Mouse (Mus musculus) hindbrain, embryonic 11.5 days (tissue): Measurements from ENCODE around the gene Art5. TPM values are rescaled to one million over a fixed set of nuclear protein-coding genes. Genes with fewer than 3 reads are reported as not detected.
"Not testable (repeated sequence)": the region's sequence is repeated elsewhere in the genome, so short reads cannot be mapped to it uniquely, and the experiment has no call there.

Experiments used
- ATAC-seq: fragments of 200-750 bp; cut with Nextera tagmentation; 2 replicates; pipeline ENCODE4 v1.8.0; 2017; ENCODE audit warnings: mild to moderate bottlenecking, moderate TSS enrichment, moderate library complexity; ENCODE audit not compliant: low FRiP score
- DNase-seq: peaks from one replicate; pipeline ENCODE4 v3.0.0-alpha.2; 2015; ENCODE audit warnings: low spot score
- H3K27ac ChIP-seq: fragments of 300-500 bp; sonication (generic); 2 replicates; pipeline ENCODE4 v1.5.1; 2014; ENCODE audit warnings: mild to moderate bottlenecking, low read depth, low read length
- H3K27me3 ChIP-seq: fragments of 300-500 bp; sonication (generic); 2 replicates; pipeline ENCODE4 v1.6.1; 2014; ENCODE audit warnings: mild to moderate bottlenecking, low read length, moderate library complexity, mixed read lengths; ENCODE audit not compliant: control insufficient read depth, insufficient read depth
- H3K36me3 ChIP-seq: fragments of 300-500 bp; sonication (generic); 2 replicates; pipeline ENCODE4 v1.6.1; 2014; ENCODE audit warnings: mild to moderate bottlenecking, low read length, moderate library complexity, mixed read lengths; ENCODE audit not compliant: control insufficient read depth, insufficient read depth
- H3K4me1 ChIP-seq: fragments of 300-500 bp; sonication (generic); replicated peaks from 2 replicates; pipeline ENCODE4 v1.6.1; 2014; ENCODE audit warnings: low read length, mixed read lengths; ENCODE audit not compliant: control insufficient read depth, insufficient read depth
- H3K4me2 ChIP-seq: fragments of 300-500 bp; sonication (generic); replicated peaks from 2 replicates; pipeline ENCODE4 v1.6.1; 2014; ENCODE audit warnings: mild to moderate bottlenecking, low read depth, low read length
- H3K4me3 ChIP-seq: fragments of 300-500 bp; sonication (generic); 2 replicates; pipeline ENCODE4 v1.5.1; 2014; ENCODE audit warnings: low read depth, low read length
- H3K9ac ChIP-seq: fragments of 300-500 bp; sonication (generic); 2 replicates; pipeline ENCODE4 v1.6.1; 2014; ENCODE audit warnings: low read depth, low read length
- H3K9me3 ChIP-seq: fragments of 300-500 bp; sonication (generic); 2 replicates; pipeline ENCODE4 v1.6.1; 2016; ENCODE audit warnings: low read length; ENCODE audit not compliant: control insufficient read depth
- WGBS: fragments of 180-500 bp; shearing (Covaris S2); extraction: QIAGEN DNeasy Blood & Tissue Kit; methylation state at CpG from one replicate; pipeline ENCODE4 v1.1.7; 2014; 5-methylcytosine and 5-hydroxymethylcytosine counted together
- polyA plus RNA-seq: library from polyadenylated mRNA; unstranded; fragments of >200 nt; fragmentation: Nextera tagmentation; extraction: Ambion mirVana; gene quantifications from 2 replicates; pipeline ENCODE4 v1.2.1, GENCODE M21; 2014

Gene Art5
- polyA plus RNA-seq, 1 experiment from 2014 or later, result 2.3 TPM

- no peak for ATAC-seq
- H3K36me3 ChIP-seq, result no peaks in the 10 kb centered on the region
- WGBS, result 89% methylated on average over 6 of the region's 6 CpGs
- H3K9me3 ChIP-seq, result no peaks in the 10 kb centered on the region
- H3K4me3 ChIP-seq, result peak overlapping the region; percentile 71
- peak overlapping the region; percentile 59 for H3K4me2 ChIP-seq
- peaks cover 4% of the 10 kb centered on the region; the same call in 1 of the 2 replicates for H3K4me1 ChIP-seq
- DNase-seq, result peak; percentile 12
- no peaks in the 10 kb centered on the region for H3K27me3 ChIP-seq
- peak overlapping the region; percentile 63 for H3K9ac ChIP-seq
- no peak overlapping the region for H3K27ac ChIP-seq
These were observed 42.9 kb downstream of the Art5 start for GRCm38 (mm10) chr7:102066363-102066762.

DNA sequence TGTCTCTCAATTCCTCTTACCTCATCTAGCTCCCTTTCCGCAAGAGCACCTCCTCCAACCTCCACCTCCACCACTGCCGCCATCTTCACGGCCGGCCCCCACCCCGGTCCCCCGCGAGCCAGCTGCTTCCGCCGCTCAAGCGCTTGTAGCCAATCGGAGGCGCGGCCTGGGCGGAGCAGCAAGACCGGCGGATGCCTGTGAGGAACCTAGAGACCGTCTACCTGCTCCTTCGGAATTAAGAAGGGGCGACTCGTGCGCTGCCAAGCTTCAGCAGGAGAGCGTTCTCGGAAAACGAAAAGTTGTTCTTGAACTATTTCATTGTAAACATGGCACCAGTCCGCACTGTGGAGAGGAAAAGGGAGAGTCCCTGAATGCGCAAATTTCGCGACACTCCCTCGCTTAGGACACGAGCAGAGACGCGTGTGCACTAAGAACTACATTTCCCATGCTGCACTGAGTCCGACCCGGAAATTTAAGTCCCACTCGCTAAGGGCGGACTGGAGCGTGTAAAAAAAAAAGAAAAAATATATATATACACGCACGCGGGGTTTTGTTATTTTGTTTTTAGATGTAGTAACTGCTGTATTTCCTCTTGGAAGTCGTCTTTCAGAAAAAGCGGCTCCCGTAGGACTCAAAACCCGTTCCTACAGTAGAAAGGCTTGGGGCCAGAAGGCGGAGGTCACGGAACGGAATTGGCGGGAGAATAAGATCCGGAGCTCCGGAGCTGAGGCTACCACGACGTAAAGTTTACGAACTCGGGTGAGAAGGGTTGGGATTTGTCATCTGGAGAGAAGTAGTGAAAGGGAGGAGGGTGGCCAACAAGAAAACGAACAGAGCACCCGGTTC, 44.0 kb downstream of the Art5 start, which contains the start of the genes Rnf121, Xndc1 and Xntrpc:
Gene Rnf121 (minus strand): TSS at position 424 of the 846 bp plus-strand sequence.
Gene Xndc1 (plus strand): TSS at position 466 of the 846 bp plus-strand sequence.
Gene Xntrpc (plus strand): TSS at position 668 of the 846 bp plus-strand sequence.
- peak within 1 kb of the TSS; percentile 58; the same call in 1 of the 2 replicates for H3K27ac ChIP-seq
- ATAC-seq, result peak; percentile 99

GRCm38 (mm10) chr7:102064655-102065045, 44.6 kb downstream of the Art5 start:
- DNase-seq, result no peak
- Histone ChIP-seq H3K27ac (peak overlapping the region; percentile 58; the same call in 1 of the 2 replicates), H3K27me3 (no peaks in the 10 kb centered on the region)

More for the DNA sequence above, 44.0 kb downstream of the Art5 start, which contains the start of the genes Rnf121, Xndc1 and Xntrpc:
- Histone ChIP-seq H3K27me3 (no peaks in the 10 kb centered on the region), H3K36me3 (no peaks in the 10 kb centered on the region), H3K9ac (peak within 1 kb of the TSS; percentile 82), H3K4me2 (peak within 1 kb of the TSS; percentile 61), H3K4me3 (peak within 1 kb of the TSS; percentile 71), H3K4me1 (peaks cover 4% of the 10 kb centered on the region; the same call in 1 of the 2 replicates), H3K9me3 (no peaks in the 10 kb centered on the region)
- peak; percentile 92 for DNase-seq
- under 1% methylated on average over 56 of the region's 56 CpGs for WGBS

GRCm38 (mm10) chr7:102063891-102064290, 45.4 kb downstream of the Art5 start:
- ATAC-seq, result no peak
- Histone ChIP-seq H3K4me1 (peaks cover 4% of the 10 kb centered on the region; the same call in 1 of the 2 replicates), H3K27ac (no peak overlapping the region), H3K9me3 (no peaks in the 10 kb centered on the region), H3K27me3 (no peaks in the 10 kb centered on the region), H3K36me3 (no peaks in the 10 kb centered on the region), H3K4me2 (peak overlapping the region; percentile 61), H3K9ac (no peak overlapping the region), H3K4me3 (peak overlapping the region; percentile 71)
- DNase-seq, result no peak
- WGBS, result 90% methylated on average over 9 of the region's 9 CpGs

More at GRCm38 (mm10) chr7:102064655-102065045, 44.6 kb downstream of the Art5 start:
- Histone ChIP-seq H3K9me3 (no peaks in the 10 kb centered on the region), H3K4me1 (peaks cover 4% of the 10 kb centered on the region; the same call in 1 of the 2 replicates), H3K4me2 (peak overlapping the region; percentile 61), H3K4me3 (peak overlapping the region; percentile 71), H3K36me3 (no peaks in the 10 kb centered on the region), H3K9ac (peak overlapping the region; percentile 82)
- 2% methylated on average over 9 of the region's 9 CpGs for WGBS
- ATAC-seq, result peak; percentile 56

DNA sequence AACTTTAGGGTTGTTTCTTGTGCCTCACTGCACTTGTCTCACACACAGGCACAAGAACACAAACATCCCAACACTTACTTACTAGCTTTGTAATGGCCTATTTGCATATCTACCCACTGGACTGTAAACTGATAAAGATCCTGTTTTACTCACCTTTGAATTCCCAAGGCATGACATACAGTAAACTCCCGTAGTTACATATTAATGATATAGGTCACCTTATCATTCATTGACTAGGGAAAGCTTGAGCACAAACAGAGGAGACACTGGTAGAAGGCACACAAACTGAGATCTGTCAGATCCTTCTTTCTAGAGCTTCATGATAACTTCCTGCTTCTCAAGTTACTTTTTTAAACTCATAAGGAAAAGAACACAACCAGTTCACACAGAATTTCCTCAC, 47.1 kb downstream of the Art5 start:
- no peak overlapping the region for H3K4me2 ChIP-seq
- no peaks in the 10 kb centered on the region for H3K36me3 ChIP-seq
- H3K9me3 ChIP-seq, result no peaks in the 10 kb centered on the region
- H3K27me3 ChIP-seq, result no peaks in the 10 kb centered on the region
- no peak overlapping the region for H3K27ac ChIP-seq
- ATAC-seq (no peak), DNase-seq (no peak)
- H3K4me1 ChIP-seq, result peaks cover 4% of the 10 kb centered on the region; the same call in 1 of the 2 replicates
- no peak overlapping the region for H3K9ac ChIP-seq
- WGBS, result 96% methylated on average over 1 of the region's 1 CpGs
- H3K4me3 ChIP-seq, result no peak overlapping the region

GRCm38 (mm10) chr7:102061353-102061752, 47.9 kb downstream of the Art5 start:
- Histone ChIP-seq H3K36me3 (no peaks in the 10 kb centered on the region), H3K4me2 (no peak overlapping the region), H3K4me1 (peaks cover 4% of the 10 kb centered on the region; the same call in 1 of the 2 replicates), H3K27me3 (no peaks in the 10 kb centered on the region), H3K27ac (no peak overlapping the region), H3K9me3 (no peaks in the 10 kb centered on the region), H3K9ac (no peak overlapping the region), H3K4me3 (no peak overlapping the region)
- ATAC-seq (no peak), DNase-seq (no peak)
- 96% methylated on average over 3 of the region's 3 CpGs for WGBS

GRCm38 (mm10) chr7:102048524-102048923, 60.8 kb downstream of the Art5 start:
- not testable (repeated sequence) for H3K36me3 ChIP-seq, H3K9ac ChIP-seq, H3K4me1 ChIP-seq, H3K4me2 ChIP-seq, DNase-seq, ATAC-seq, H3K27ac ChIP-seq, H3K27me3 ChIP-seq, H3K9me3 ChIP-seq, H3K4me3 ChIP-seq
